Mouse (Mus musculus) megakaryocyte, embryonic 14.5 days (primary cell): ENCODE data around the gene Gm20388. TPM values are rescaled to one million over a fixed set of nuclear protein-coding genes. Genes with fewer than 3 reads are reported as not detected.

Source experiments
- H3K27me3 ChIP-seq: replicated peaks from 2 replicates; pipeline ENCODE3; 2012; ENCODE audit warnings: inconsistent platforms
- H3K36me3 ChIP-seq: replicated peaks from 2 replicates; pipeline ENCODE3; 2012; ENCODE audit warnings: low read length, inconsistent platforms, mixed read lengths
- H3K4me1 ChIP-seq: 2 replicates; pipeline ENCODE4 v1.6.1; 2012; ENCODE audit warnings: inconsistent platforms
- H3K4me3 ChIP-seq: replicated peaks from 2 replicates; pipeline ENCODE3; 2012; ENCODE audit warnings: moderate library complexity, mild to moderate bottlenecking, inconsistent platforms
- H3K9me3 ChIP-seq: 2 replicates; pipeline ENCODE4 v1.6.1; 2012; ENCODE audit warnings: inconsistent platforms
- FLI1 ChIP-seq: IDR thresholded peaks from 2 replicates; pipeline ENCODE4 v1.6.1; 2012; ENCODE audit warnings: low read length, inconsistent platforms, mixed read lengths
- GATA1 ChIP-seq: IDR thresholded peaks from 3 replicates; pipeline ENCODE4 v1.6.1; 2012; ENCODE audit warnings: mixed read lengths, low read length, inconsistent platforms, borderline replicate concordance
- polyA plus RNA-seq: library from polyadenylated mRNA; stranded (reverse); fragments of >175 nt; gene quantifications from 2 replicates; pipeline ENCODE4 v1.2.3, GENCODE M21; 2012; ENCODE audit warnings: low replicate concordance; ENCODE audit not compliant: insufficient read depth

Gm20388 gene
- polyA plus RNA-seq, 1 experiment, result 111 TPM

GRCm38 (mm10) chr8:124274441-124275120 is 4363.9 kb downstream of the Gm20388 start:
- H3K9me3 ChIP-seq, result peaks cover 12% of the 10 kb centered on the region
- no peaks in the 10 kb centered on the region for H3K27me3 ChIP-seq
- TF ChIP-seq GATA1, result no peak
- no peak for TF ChIP-seq FLI1
- H3K36me3 ChIP-seq, result peaks cover 93% of the 10 kb centered on the region
- peaks cover 100% of the 10 kb centered on the region for H3K4me1 ChIP-seq
- H3K4me3 ChIP-seq, result peak overlapping the region; percentile 57

- TF ChIP-seq FLI1 (no peak), GATA1 (no peak)
- Histone ChIP-seq H3K4me1 (peaks cover 100% of the 10 kb centered on the region), H3K36me3 (peaks cover 95% of the 10 kb centered on the region), H3K27me3 (no peaks in the 10 kb centered on the region), H3K4me3 (peak overlapping the region; percentile 34), H3K9me3 (peaks cover 12% of the 10 kb centered on the region)
Observed at GRCm38 (mm10) chr8:124275377-124276071, 4364.9 kb downstream of the Gm20388 start.

- Histone ChIP-seq H3K36me3 (peaks cover 100% of the 10 kb centered on the region), H3K4me3 (peak overlapping the region; percentile 78), H3K4me1 (peaks cover 100% of the 10 kb centered on the region), H3K9me3 (peaks cover 12% of the 10 kb centered on the region), H3K27me3 (no peaks in the 10 kb centered on the region)
- TF ChIP-seq FLI1, result no peak
- TF ChIP-seq GATA1, result no peak
Observed at GRCm38 (mm10) chr8:124277951-124278910, 4367.6 kb downstream of the Gm20388 start.

GRCm38 (mm10) chr8:124278956-124279689 is 4368.5 kb downstream of the Gm20388 start:
- peak overlapping the region; percentile 34 for H3K4me3 ChIP-seq
- H3K27me3 ChIP-seq, result no peaks in the 10 kb centered on the region
- H3K36me3 ChIP-seq, result peaks cover 100% of the 10 kb centered on the region
- TF ChIP-seq FLI1 (no peak), GATA1 (no peak)
- H3K4me1 ChIP-seq, result peaks cover 100% of the 10 kb centered on the region
- peaks cover 12% of the 10 kb centered on the region for H3K9me3 ChIP-seq

GRCm38 (mm10) chr8:124279690-124279985 is 4369.0 kb downstream of the Gm20388 start:
- no peaks in the 10 kb centered on the region for H3K27me3 ChIP-seq
- no peak for TF ChIP-seq FLI1
- TF ChIP-seq GATA1, result no peak
- peak overlapping the region; percentile 18 for H3K4me3 ChIP-seq
- peaks cover 100% of the 10 kb centered on the region for H3K4me1 ChIP-seq
- H3K36me3 ChIP-seq, result peaks cover 100% of the 10 kb centered on the region
- peaks cover 12% of the 10 kb centered on the region for H3K9me3 ChIP-seq

GRCm38 (mm10) chr8:124281700-124282541 is 4371.3 kb downstream of the Gm20388 start:
- Histone ChIP-seq H3K9me3 (no peaks in the 10 kb centered on the region), H3K4me3 (peak overlapping the region; percentile 42), H3K4me1 (peaks cover 100% of the 10 kb centered on the region), H3K27me3 (no peaks in the 10 kb centered on the region), H3K36me3 (peaks cover 100% of the 10 kb centered on the region)
- no peak for TF ChIP-seq GATA1
- TF ChIP-seq FLI1, result no peak

- H3K27me3 ChIP-seq, result no peaks in the 10 kb centered on the region
- peak overlapping the region; percentile 39 for H3K4me3 ChIP-seq
- H3K4me1 ChIP-seq, result peaks cover 100% of the 10 kb centered on the region
- TF ChIP-seq GATA1, result no peak
- TF ChIP-seq FLI1, result no peak
- H3K36me3 ChIP-seq, result peaks cover 100% of the 10 kb centered on the region
- H3K9me3 ChIP-seq, result no peaks in the 10 kb centered on the region
Observed at GRCm38 (mm10) chr8:124282878-124283630, 4372.4 kb downstream of the Gm20388 start.
